Mouse (Mus musculus): ENCODE measurements around the gene Hist3h2ba.

GRCm38 (mm10) chr11:58927053-58927452, 21.7 kb upstream of the Hist3h2ba start:
- TF ChIP-seq CTCF (IDR thresholded peaks at IDR 0.05; ENCODE audit: borderline replicate concordance, extremely low read depth, insufficient read depth, insufficient read length) (no peak), POLR2A (IDR thresholded peaks at IDR 0.05; ENCODE audit: borderline replicate concordance, extremely low read depth, insufficient read depth, insufficient read length, poor library complexity, severe bottlenecking) (no peak)
